Mouse (Mus musculus): ENCODE data around the gene Tmem125.

- TF ChIP-seq CTCF (IDR thresholded peaks at IDR 0.05; ENCODE audit: borderline replicate concordance, insufficient read depth, low read length) (no peak), POLR2A (IDR thresholded peaks at IDR 0.05; ENCODE audit: low read depth, low read length) (no peak)
Observed at GRCm38 (mm10) chr4:118539904-118540303, 3.9 kb downstream of the Tmem125 start.

Data from embryonic fibroblast, embryonic 13.5 days (primary cell).